Mouse (Mus musculus): Measurements from ENCODE around the gene Ppm1h. TPM values are rescaled to one million over a fixed set of nuclear protein-coding genes. Genes with fewer than 3 reads are reported as not detected.
A peak's percentile ranks its signal among the peaks of the same experiment; 100 is the strongest.

Ppm1h gene
- polyA plus RNA-seq, 1 experiment = 0.13 TPM

- no peak overlapping the region for H3K4me3 ChIP-seq
- H3K36me3 ChIP-seq (ENCODE audit: control insufficient read depth, insufficient read depth) = peaks cover 12% of the 10 kb centered on the region
- no peak for TF ChIP-seq MAX (IDR thresholded peaks at IDR 0.05; ENCODE audit: low read depth)
- TF ChIP-seq TCF3 (IDR thresholded peaks at IDR 0.05; ENCODE audit: insufficient read length, low read depth) = no peak
- no peak for TF ChIP-seq POLR2AphosphoS2 (IDR thresholded peaks at IDR 0.05; ENCODE audit: insufficient read length, low read depth)
- no peak for TF ChIP-seq TCF12 (IDR thresholded peaks at IDR 0.05; ENCODE audit: insufficient read depth, poor library complexity, severe bottlenecking)
- TF ChIP-seq MYOG (IDR thresholded peaks at IDR 0.05; ENCODE audit: control insufficient read depth in 1 of 3, insufficient read depth in 1 of 3, insufficient read length in 2 of 3, low read depth in 2 of 3) = no peak
- no peak for TF ChIP-seq REST (IDR thresholded peaks at IDR 0.05; ENCODE audit: insufficient read depth, insufficient read length)
- TF ChIP-seq E2F4 (IDR thresholded peaks at IDR 0.05; ENCODE audit: insufficient read depth) = no peak
- TF ChIP-seq USF1 (IDR thresholded peaks at IDR 0.05; ENCODE audit: low read depth) = no peak
- no peak for TF ChIP-seq POLR2A (IDR thresholded peaks at IDR 0.05; ENCODE audit: insufficient read length, low read depth)
- no peak for TF ChIP-seq MYOD1 (IDR thresholded peaks at IDR 0.05; ENCODE audit: control insufficient read depth in 1 of 3, insufficient read length in 2 of 3, low read depth in 2 of 3)
- no peak for TF ChIP-seq CEBPB (IDR thresholded peaks at IDR 0.05; ENCODE audit: insufficient read depth, poor library complexity, severe bottlenecking)
- TF ChIP-seq SRF (IDR thresholded peaks at IDR 0.05; ENCODE audit: control insufficient read depth, insufficient read length, low read depth) = no peak
- no peaks in the 10 kb centered on the region for H3K27me3 ChIP-seq (ENCODE audit: control insufficient read depth, insufficient read depth, insufficient read length)
- H3ac ChIP-seq (ENCODE audit: control insufficient read depth, insufficient read length) = no peak overlapping the region
- H3K79me2 ChIP-seq (ENCODE audit: control insufficient read depth, insufficient read depth) = peaks cover 3% of the 10 kb centered on the region
- H3K4me2 ChIP-seq (ENCODE audit: low read depth) = no peak overlapping the region
These were observed 311.4 kb downstream of the Ppm1h start for GRCm38 (mm10) chr10:122989916-122990315.

DNA sequence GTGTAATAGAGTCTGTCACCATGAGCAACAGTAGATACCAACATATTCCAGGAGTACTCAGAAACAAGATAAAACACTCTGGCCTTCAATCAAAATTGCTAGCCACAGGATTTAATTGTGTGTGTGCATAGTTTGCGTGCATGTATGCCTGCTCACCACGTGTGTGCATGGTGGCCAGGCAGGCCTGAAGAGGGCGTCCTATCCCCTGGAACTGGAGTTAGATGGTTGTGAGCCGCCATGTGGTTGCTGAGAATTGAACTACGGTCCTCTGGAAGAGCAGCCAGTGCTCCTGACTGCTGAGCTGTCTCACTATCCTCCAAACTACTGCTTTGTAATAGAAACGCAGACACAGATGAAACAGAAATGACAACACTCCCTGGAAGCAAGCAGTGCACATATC, 312.0 kb downstream of the Ppm1h start:
- Histone ChIP-seq H3K4me2 (ENCODE audit: low read depth) (peak overlapping the region; percentile 32), H3K4me3 (no peak overlapping the region)
- no peak for TF ChIP-seq USF1 (IDR thresholded peaks at IDR 0.05; ENCODE audit: low read depth)
- TF ChIP-seq SRF (IDR thresholded peaks at IDR 0.05; ENCODE audit: control insufficient read depth, insufficient read length, low read depth) = no peak
- TF ChIP-seq MYOD1 (IDR thresholded peaks at IDR 0.05; ENCODE audit: control insufficient read depth in 1 of 3, insufficient read length in 2 of 3, low read depth in 2 of 3) = no peak
- TF ChIP-seq CEBPB (IDR thresholded peaks at IDR 0.05; ENCODE audit: insufficient read depth, poor library complexity, severe bottlenecking) = no peak
- no peak for TF ChIP-seq E2F4 (IDR thresholded peaks at IDR 0.05; ENCODE audit: insufficient read depth)
- TF ChIP-seq REST (IDR thresholded peaks at IDR 0.05; ENCODE audit: insufficient read depth, insufficient read length) = no peak
- TF ChIP-seq TCF12 (IDR thresholded peaks at IDR 0.05; ENCODE audit: insufficient read depth, poor library complexity, severe bottlenecking) = no peak
- TF ChIP-seq TCF3 (IDR thresholded peaks at IDR 0.05; ENCODE audit: insufficient read length, low read depth) = no peak
- TF ChIP-seq POLR2A (IDR thresholded peaks at IDR 0.05; ENCODE audit: insufficient read length, low read depth) = no peak
- no peak for TF ChIP-seq MAX (IDR thresholded peaks at IDR 0.05; ENCODE audit: low read depth)
- no peak for TF ChIP-seq POLR2AphosphoS2 (IDR thresholded peaks at IDR 0.05; ENCODE audit: insufficient read length, low read depth)
- TF ChIP-seq MYOG (IDR thresholded peaks at IDR 0.05; ENCODE audit: control insufficient read depth in 1 of 3, insufficient read depth in 1 of 3, insufficient read length in 2 of 3, low read depth in 2 of 3) = no peak

GRCm38 (mm10) chr10:122991053-122991452, 312.5 kb downstream of the Ppm1h start:
- Histone ChIP-seq H3K4me2 (ENCODE audit: low read depth) (peak overlapping the region; percentile 32), H3K36me3 (ENCODE audit: control insufficient read depth, insufficient read depth) (peaks cover 20% of the 10 kb centered on the region), H3K27me3 (ENCODE audit: control insufficient read depth, insufficient read depth, insufficient read length) (no peaks in the 10 kb centered on the region), H3ac (ENCODE audit: control insufficient read depth, insufficient read length) (no peak overlapping the region), H3K4me3 (no peak overlapping the region), H3K79me2 (ENCODE audit: control insufficient read depth, insufficient read depth) (no peaks in the 10 kb centered on the region)
- TF ChIP-seq TCF3 (IDR thresholded peaks at IDR 0.05; ENCODE audit: insufficient read length, low read depth) = no peak
- no peak for TF ChIP-seq POLR2A (IDR thresholded peaks at IDR 0.05; ENCODE audit: insufficient read length, low read depth)
- no peak for TF ChIP-seq CEBPB (IDR thresholded peaks at IDR 0.05; ENCODE audit: insufficient read depth, poor library complexity, severe bottlenecking)
- no peak for TF ChIP-seq MYOD1 (IDR thresholded peaks at IDR 0.05; ENCODE audit: control insufficient read depth in 1 of 3, insufficient read length in 2 of 3, low read depth in 2 of 3)
- TF ChIP-seq REST (IDR thresholded peaks at IDR 0.05; ENCODE audit: insufficient read depth, insufficient read length) = no peak
- TF ChIP-seq TCF12 (IDR thresholded peaks at IDR 0.05; ENCODE audit: insufficient read depth, poor library complexity, severe bottlenecking) = no peak
- TF ChIP-seq MYOG (IDR thresholded peaks at IDR 0.05; ENCODE audit: control insufficient read depth in 1 of 3, insufficient read depth in 1 of 3, insufficient read length in 2 of 3, low read depth in 2 of 3) = no peak
- no peak for TF ChIP-seq E2F4 (IDR thresholded peaks at IDR 0.05; ENCODE audit: insufficient read depth)
- no peak for TF ChIP-seq SRF (IDR thresholded peaks at IDR 0.05; ENCODE audit: control insufficient read depth, insufficient read length, low read depth)

More for the DNA sequence above, 312.0 kb downstream of the Ppm1h start:
- Histone ChIP-seq H3ac (ENCODE audit: control insufficient read depth, insufficient read length) (no peak overlapping the region), H3K36me3 (ENCODE audit: control insufficient read depth, insufficient read depth) (peaks cover 16% of the 10 kb centered on the region), H3K79me2 (ENCODE audit: control insufficient read depth, insufficient read depth) (no peaks in the 10 kb centered on the region), H3K27me3 (ENCODE audit: control insufficient read depth, insufficient read depth, insufficient read length) (no peaks in the 10 kb centered on the region)

GRCm38 (mm10) chr10:122991648-122992047, 313.1 kb downstream of the Ppm1h start:
- H3K79me2 ChIP-seq (ENCODE audit: control insufficient read depth, insufficient read depth) = no peaks in the 10 kb centered on the region
- H3K36me3 ChIP-seq (ENCODE audit: control insufficient read depth, insufficient read depth) = peaks cover 24% of the 10 kb centered on the region
- H3K4me2 ChIP-seq (ENCODE audit: low read depth) = no peak overlapping the region
- H3K4me3 ChIP-seq = no peak overlapping the region
- TF ChIP-seq POLR2A (IDR thresholded peaks at IDR 0.05; ENCODE audit: insufficient read length, low read depth) (no peak), CEBPB (IDR thresholded peaks at IDR 0.05; ENCODE audit: insufficient read depth, poor library complexity, severe bottlenecking) (no peak), REST (IDR thresholded peaks at IDR 0.05; ENCODE audit: insufficient read depth, insufficient read length) (no peak), SRF (IDR thresholded peaks at IDR 0.05; ENCODE audit: control insufficient read depth, insufficient read length, low read depth) (no peak), MYOG (IDR thresholded peaks at IDR 0.05; ENCODE audit: control insufficient read depth in 1 of 3, insufficient read depth in 1 of 3, insufficient read length in 2 of 3, low read depth in 2 of 3) (no peak)
- H3K27me3 ChIP-seq (ENCODE audit: control insufficient read depth, insufficient read depth, insufficient read length) = no peaks in the 10 kb centered on the region
- H3ac ChIP-seq (ENCODE audit: control insufficient read depth, insufficient read length) = no peak overlapping the region

Measured in myocyte (in vitro differentiated cells).